Mouse (Mus musculus) thymus, adult 2 months (tissue): ENCODE data around the gene Vmn2r98. TPM values are rescaled to one million over a fixed set of nuclear protein-coding genes. Genes with fewer than 3 reads are reported as not detected.
"Not testable (repeated sequence)": the region's sequence is repeated elsewhere in the genome, so short reads cannot be mapped to it uniquely, and the experiment has no call there.

Experiments
- DNase-seq: peaks from one replicate; pipeline ENCODE4 v3.0.0; 2021
- H3K27ac ChIP-seq: fragments of 200-500 bp; 2 replicates; pipeline ENCODE4 v1.5.1; 2012; ENCODE audit warnings: low read length, control low read depth; ENCODE audit not compliant: control insufficient read depth, insufficient read depth
- H3K27me3 ChIP-seq: fragments of 200-500 bp; 2 replicates; pipeline ENCODE4 v1.6.1; 2012; ENCODE audit warnings: mild to moderate bottlenecking, low read length, moderate library complexity, mixed read lengths; ENCODE audit not compliant: control insufficient read depth, insufficient read depth
- H3K36me3 ChIP-seq: fragments of 200-500 bp; 2 replicates; pipeline ENCODE4 v1.6.1; 2012; ENCODE audit warnings: mild to moderate bottlenecking, low read length, moderate library complexity; ENCODE audit not compliant: control insufficient read depth, insufficient read depth
- H3K4me1 ChIP-seq: fragments of 200-500 bp; replicated peaks from 2 replicates; pipeline ENCODE4 v1.6.1; 2012; ENCODE audit warnings: low read length; ENCODE audit not compliant: control insufficient read depth, insufficient read depth
- H3K4me3 ChIP-seq: fragments of 200-500 bp; 2 replicates; pipeline ENCODE4 v1.5.1; 2012; ENCODE audit warnings: mild to moderate bottlenecking, low read length, control low read depth, moderate library complexity; ENCODE audit not compliant: control insufficient read depth, insufficient read depth
- CTCF ChIP-seq: fragments of 200-500 bp; IDR thresholded peaks from 2 replicates; pipeline ENCODE4 v1.5.1; 2012; ENCODE audit warnings: mild to moderate bottlenecking, control low read depth, low read length, moderate library complexity, borderline replicate concordance; ENCODE audit not compliant: control insufficient read depth, poor library complexity, insufficient read depth; ENCODE audit errors: extremely low read depth
- POLR2A ChIP-seq: fragments of 200-500 bp; IDR thresholded peaks from 2 replicates; pipeline ENCODE4 v1.6.1; 2012; ENCODE audit warnings: mild to moderate bottlenecking, low read length, control low read depth, moderate library complexity; ENCODE audit not compliant: control insufficient read depth, poor library complexity, insufficient read depth; ENCODE audit errors: extremely low read depth
- WGBS: fragments of 180-500 bp; shearing (Covaris S2); methylation state at CpG from one replicate; pipeline ENCODE4 v1.1.7; 2018; 5-methylcytosine and 5-hydroxymethylcytosine counted together
- polyA plus RNA-seq: library from polyadenylated mRNA; depleted of rRNA; stranded (reverse); fragments of >200 nt; gene quantifications from 2 replicates; pipeline ENCODE4 v1.2.3, GENCODE M21; 2012; rRNA removed

Gene Vmn2r98
- not detected in 2 replicates for polyA plus RNA-seq

DNA sequence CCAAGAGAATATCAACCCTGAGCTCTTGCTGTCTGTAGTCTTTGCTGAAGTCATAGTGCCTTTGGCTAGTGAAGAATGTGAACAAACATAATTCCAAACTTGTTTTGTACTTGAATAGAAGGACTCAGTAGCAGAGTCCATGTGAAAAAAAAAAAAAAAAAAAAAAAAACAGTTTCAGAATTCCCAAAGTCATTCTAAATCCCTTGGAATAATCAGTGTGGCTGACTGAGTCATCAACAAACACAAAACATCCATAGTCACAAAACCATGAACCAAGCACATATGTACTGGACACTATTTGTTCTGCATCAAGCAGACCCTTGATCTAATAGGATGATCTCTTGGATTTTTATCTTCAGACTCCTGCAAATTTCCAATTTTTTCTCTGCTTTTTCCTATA lies at the start of gene Vmn2r98:
TSS of gene Vmn2r98 (plus strand) at position 301 of the 400 bp plus-strand sequence.
- H3K27ac ChIP-seq, H3K4me3 ChIP-seq, DNase-seq, H3K4me1 ChIP-seq, H3K36me3 ChIP-seq, H3K27me3 ChIP-seq: not testable (repeated sequence)

DNA sequence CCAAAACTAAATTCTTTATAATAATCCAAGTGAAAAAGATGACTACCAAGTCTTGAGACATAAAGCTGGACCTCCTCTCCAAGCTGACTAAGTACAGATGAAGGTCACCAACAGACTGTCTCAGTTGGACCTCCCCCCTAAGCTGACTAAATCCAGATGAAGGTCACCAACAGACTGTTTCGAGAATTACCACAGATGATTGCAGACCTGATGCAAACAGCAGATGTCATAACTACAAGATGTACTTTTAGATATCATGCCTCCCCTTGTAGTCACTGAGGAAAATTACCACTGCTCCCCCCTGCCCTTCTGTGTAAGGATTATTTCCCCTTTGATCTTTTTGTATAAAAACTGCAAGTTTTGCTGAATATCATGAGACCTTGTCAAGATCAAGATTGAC lies 21.8 kb upstream of the Vmn2r98 start:
- not testable (repeated sequence) for H3K4me1 ChIP-seq, H3K27me3 ChIP-seq, H3K36me3 ChIP-seq, H3K27ac ChIP-seq, DNase-seq, H3K4me3 ChIP-seq
- WGBS = 76% methylated on average over 1 of the region's 1 CpGs

DNA sequence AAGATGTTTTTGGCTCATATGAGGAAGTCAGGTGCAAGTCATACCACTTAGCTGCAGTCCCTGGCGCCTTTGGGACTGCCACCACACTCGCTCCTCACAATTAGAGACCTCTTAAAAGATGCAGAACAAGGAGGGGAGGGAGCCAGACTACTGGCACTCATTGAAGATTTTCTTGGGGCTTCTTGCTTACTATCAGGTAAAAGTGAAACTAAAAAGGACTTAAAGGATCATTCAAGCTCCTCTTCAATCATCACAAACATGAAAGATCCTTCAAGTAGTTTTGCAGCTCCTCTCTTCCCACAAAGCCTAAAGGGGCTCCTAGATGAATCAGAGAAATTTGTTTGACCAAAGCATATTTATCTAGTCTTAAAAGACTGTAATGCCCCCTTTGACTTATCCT lies 21.3 kb upstream of the Vmn2r98 start:
- no peak for DNase-seq
- H3K4me1 ChIP-seq = no peaks in the 10 kb centered on the region
- H3K4me3 ChIP-seq = no peak overlapping the region
- WGBS = 61% methylated on average over 2 of the region's 2 CpGs
- no peaks in the 10 kb centered on the region for H3K27me3 ChIP-seq
- TF ChIP-seq POLR2A (no peak), CTCF (no peak)
- no peaks in the 10 kb centered on the region for H3K36me3 ChIP-seq
- H3K27ac ChIP-seq = no peak overlapping the region

DNA sequence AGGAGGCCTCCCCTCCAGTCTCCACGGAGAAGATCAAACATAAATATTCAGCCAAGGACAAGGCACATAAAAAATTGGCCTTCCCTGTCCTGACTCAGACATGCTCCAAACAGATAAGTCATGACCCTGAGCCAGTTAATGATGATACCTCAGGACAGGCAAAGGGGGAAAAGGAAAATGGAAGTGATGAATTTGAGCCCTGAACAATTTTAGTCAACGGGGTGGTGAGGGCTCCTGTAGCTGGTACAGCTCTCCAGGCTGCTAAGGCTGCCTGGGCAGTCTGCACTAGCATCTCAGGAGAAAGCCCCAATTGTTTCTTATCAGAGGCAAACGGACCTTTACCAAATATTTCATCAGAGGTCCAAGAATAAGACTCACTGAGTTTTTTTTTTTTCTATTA lies 20.5 kb upstream of the Vmn2r98 start:
- WGBS = 65% methylated on average over 3 of the region's 3 CpGs
- no peak for TF ChIP-seq POLR2A
- TF ChIP-seq CTCF = no peak
- H3K4me3 ChIP-seq = no peak overlapping the region

More for the DNA sequence above, 20.5 kb upstream of the Vmn2r98 start:
- DNase-seq = no peak
- no peak overlapping the region for H3K27ac ChIP-seq
- H3K36me3 ChIP-seq = no peaks in the 10 kb centered on the region
- H3K4me1 ChIP-seq = no peaks in the 10 kb centered on the region
- H3K27me3 ChIP-seq = no peaks in the 10 kb centered on the region

Other genes with a start within 250 kb of the Vmn2r98 start
- gene Vmn2r97, start 139.2 kb upstream of the Vmn2r98 start, polyA plus RNA-seq = 0.01 TPM in 1 of 2 replicates, not detected in the other